ENCODE assay signal across 15 mouse cellular contexts in the genomic region with DNA sequence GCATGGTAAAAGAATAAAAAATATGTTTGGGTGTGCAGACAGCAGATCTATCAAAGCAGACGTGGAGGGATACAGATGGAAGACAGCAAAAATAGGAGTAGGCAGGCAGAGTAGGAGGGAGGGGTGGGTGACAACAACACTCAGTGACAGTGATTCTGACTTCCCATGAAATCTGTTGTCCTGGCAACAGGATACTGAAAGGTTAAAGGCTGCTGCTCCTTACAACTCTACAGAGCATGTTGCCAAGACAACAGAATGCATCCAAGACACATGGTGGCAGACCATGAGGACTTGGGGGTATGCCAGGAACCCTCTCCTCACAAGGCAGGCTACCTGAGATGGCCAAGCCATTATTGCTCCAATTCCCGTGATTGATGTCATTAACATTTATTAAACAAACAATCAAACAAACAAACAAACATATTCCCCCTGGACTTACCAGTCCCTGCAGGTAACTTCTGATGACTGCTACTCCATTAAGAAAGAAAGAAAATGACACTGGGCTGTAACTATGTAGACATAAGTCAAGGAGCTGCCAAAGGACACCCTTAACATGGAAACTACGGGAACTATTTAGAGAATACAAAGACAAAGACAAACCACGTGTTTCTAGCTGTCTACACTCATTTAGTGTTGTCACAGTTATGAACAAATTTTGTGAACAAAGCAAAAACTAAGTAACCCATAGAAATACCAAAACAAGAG.
A peak's percentile ranks its signal among the peaks of the same experiment; 100 is the strongest.
DNase-seq lines count a peak whose midpoint lies in the region; ATAC-seq and TF ChIP-seq lines count a peak whose summit lies in the region.
"Had no signal": no experiment of that assay in that cellular context is flagged by ENCODE, and none has a peak within 500 bp of the region (broad histone marks: within the 10 kb centered on the region; RNA-seq: fewer than 3 reads in every experiment).

No protein-coding gene starts in this region.

- H3K4me3 ChIP-seq in neural tube, embryonic 11.5 days (ENCODE audit: low read depth, low read length), result no peak overlapping the region
- H3K4me3 ChIP-seq in neural tube, embryonic 15.5 days (replicated peaks), result no peak overlapping the region
- H3K4me3 ChIP-seq in hindbrain, embryonic 16.5 days (ENCODE audit: low read length), result no peak overlapping the region
- no peak overlapping the region for H3K4me3 ChIP-seq in midbrain, postnatal 0 days (ENCODE audit: low read depth, low read length)
- H3K4me3 ChIP-seq: kidney, embryonic 15.5 days; liver, embryonic 13.5 days; myocyte; stomach, embryonic 15.5 days had no signal

- ATAC-seq in neural tube, embryonic 11.5 days (ENCODE audit: insufficient read depth, low FRiP score, low TSS enrichment), result peak; percentile 82
- ATAC-seq in neural tube, embryonic 15.5 days (ENCODE audit: low FRiP score), result no peak
- peak; percentile 53 for ATAC-seq in hindbrain, embryonic 16.5 days
- ATAC-seq in midbrain, postnatal 0 days (ENCODE audit: low FRiP score), result no peak
- ATAC-seq: lung, postnatal 0 days had no signal

- WGBS in neural tube, embryonic 11.5 days, result 68% methylated on average over 4 of the region's 4 CpGs
- 51% methylated on average over 4 of the region's 4 CpGs for WGBS in neural tube, embryonic 15.5 days
- 37% methylated on average over 4 of the region's 4 CpGs for WGBS in hindbrain, embryonic 16.5 days
- WGBS in midbrain, postnatal 0 days, result 39% methylated on average over 4 of the region's 4 CpGs

- no peak overlapping the region for H3K9ac ChIP-seq in neural tube, embryonic 11.5 days (ENCODE audit: low read length)
- no peak overlapping the region for H3K9ac ChIP-seq in neural tube, embryonic 15.5 days (replicated peaks)
- no peak overlapping the region for H3K9ac ChIP-seq in hindbrain, embryonic 16.5 days (ENCODE audit: low read depth, low read length)
- no peak overlapping the region for H3K9ac ChIP-seq in midbrain, postnatal 0 days (replicated peaks; ENCODE audit: low read length, poor library complexity, severe bottlenecking)
- H3K9ac ChIP-seq: kidney, embryonic 15.5 days; liver, embryonic 13.5 days; stomach, embryonic 15.5 days had no signal

- H3K27ac ChIP-seq in neural tube, embryonic 11.5 days (ENCODE audit: low read depth, low read length), result no peak overlapping the region
- H3K27ac ChIP-seq in neural tube, embryonic 15.5 days (replicated peaks), result no peak overlapping the region
- no peak overlapping the region for H3K27ac ChIP-seq in hindbrain, embryonic 16.5 days (ENCODE audit: low read depth, low read length)
- H3K27ac ChIP-seq in midbrain, postnatal 0 days (ENCODE audit: low read depth, low read length), result no peak overlapping the region
- H3K27ac ChIP-seq: kidney, embryonic 15.5 days; liver, embryonic 13.5 days; stomach, embryonic 15.5 days had no signal

- no peak for TF ChIP-seq CTCF in midbrain, postnatal 0 days (IDR thresholded peaks at IDR 0.05)

- H3K36me3 ChIP-seq in neural tube, embryonic 11.5 days (ENCODE audit: control insufficient read depth, insufficient read depth, low read length), result no peaks in the 10 kb centered on the region
- H3K36me3 ChIP-seq in neural tube, embryonic 15.5 days, result no peaks in the 10 kb centered on the region
- no peaks in the 10 kb centered on the region for H3K36me3 ChIP-seq in hindbrain, embryonic 16.5 days (ENCODE audit: control insufficient read depth, insufficient read depth, low read length)
- H3K36me3 ChIP-seq in midbrain, postnatal 0 days (ENCODE audit: insufficient read depth, low read length), result no peaks in the 10 kb centered on the region
- H3K36me3 ChIP-seq: kidney, embryonic 15.5 days; liver, embryonic 13.5 days; stomach, embryonic 15.5 days had no signal

- H3K27me3 ChIP-seq in neural tube, embryonic 11.5 days (ENCODE audit: control insufficient read depth, insufficient read depth, low read length), result no peaks in the 10 kb centered on the region
- no peaks in the 10 kb centered on the region for H3K27me3 ChIP-seq in neural tube, embryonic 15.5 days (replicated peaks)
- no peaks in the 10 kb centered on the region for H3K27me3 ChIP-seq in hindbrain, embryonic 16.5 days (replicated peaks; ENCODE audit: control insufficient read depth, insufficient read depth, low read length)
- no peaks in the 10 kb centered on the region for H3K27me3 ChIP-seq in midbrain, postnatal 0 days (ENCODE audit: insufficient read depth, low read length)
- H3K27me3 ChIP-seq: kidney, embryonic 15.5 days; liver, embryonic 13.5 days; stomach, embryonic 15.5 days had no signal

- H3K4me2 ChIP-seq in neural tube, embryonic 11.5 days (ENCODE audit: low read depth), result no peak overlapping the region
- H3K4me2 ChIP-seq in neural tube, embryonic 15.5 days, result no peak overlapping the region
- H3K4me2 ChIP-seq in hindbrain, embryonic 16.5 days (ENCODE audit: low read length), result no peak overlapping the region
- H3K4me2 ChIP-seq in midbrain, postnatal 0 days (ENCODE audit: low read depth, low read length, poor library complexity, severe bottlenecking), result no peak overlapping the region
- H3K4me2 ChIP-seq: kidney, embryonic 15.5 days; liver, embryonic 13.5 days; stomach, embryonic 15.5 days had no signal

- no peaks in the 10 kb centered on the region for H3K9me3 ChIP-seq in neural tube, embryonic 11.5 days (ENCODE audit: control insufficient read depth, low read length)
- no peaks in the 10 kb centered on the region for H3K9me3 ChIP-seq in neural tube, embryonic 15.5 days (replicated peaks)
- no peaks in the 10 kb centered on the region for H3K9me3 ChIP-seq in hindbrain, embryonic 16.5 days (ENCODE audit: control insufficient read depth, low read length)
- H3K9me3 ChIP-seq in midbrain, postnatal 0 days (ENCODE audit: low read length), result no peaks in the 10 kb centered on the region
- H3K9me3 ChIP-seq: kidney, embryonic 15.5 days; stomach, embryonic 15.5 days had no signal

- peak; percentile 78 to 85 for DNase-seq in cerebellum, postnatal 14 days
- DNase-seq in cerebellum, adult 8-10 months, result no peak
- DNase-seq in neural tube, embryonic 11.5 days (ENCODE audit: low spot score), result peak; percentile 28
- peak; percentile 76 for DNase-seq in midbrain, postnatal 0 days (ENCODE audit: low spot score)
- DNase-seq in lung, postnatal 25 days (ENCODE audit: low spot score), result no peak
- no peak for DNase-seq in thymus, postnatal 25 days
- DNase-seq: adrenal gland, adult 8-10 months; gastrocnemius, postnatal 36 days; liver, embryonic 13.5 days had no signal

- no peaks in the 10 kb centered on the region for H3K4me1 ChIP-seq in neural tube, embryonic 11.5 days (ENCODE audit: control insufficient read depth, insufficient read depth, low read length)
- peaks cover 12% of the 10 kb centered on the region for H3K4me1 ChIP-seq in neural tube, embryonic 15.5 days
- peaks cover 3% of the 10 kb centered on the region for H3K4me1 ChIP-seq in hindbrain, embryonic 16.5 days (ENCODE audit: control insufficient read depth, insufficient read depth, low read depth, low read length)
- peaks cover 5% of the 10 kb centered on the region for H3K4me1 ChIP-seq in midbrain, postnatal 0 days (ENCODE audit: insufficient read depth, low read length)
- H3K4me1 ChIP-seq: kidney, embryonic 15.5 days; liver, embryonic 13.5 days; stomach, embryonic 15.5 days had no signal

Comparison
In these comparisons a context has a peak if more than half of its experiments do, and no peak if none do; other contexts are left out.
1. DNase-seq: peak in cerebellum, postnatal 14 days (2 of 2), neural tube, embryonic 11.5 days (single experiment) and midbrain, postnatal 0 days (single experiment); none in cerebellum, adult 8-10 months (single experiment), lung, postnatal 25 days (single experiment) and thymus, postnatal 25 days (single experiment).
2. ATAC-seq: peak in neural tube, embryonic 11.5 days (single experiment) and hindbrain, embryonic 16.5 days (single experiment); none in neural tube, embryonic 15.5 days (single experiment) and midbrain, postnatal 0 days (single experiment).